Mouse (Mus musculus) intestine, embryonic 14.5 days (tissue): ENCODE results near the gene Ptrh1. TPM values are rescaled to one million over a fixed set of nuclear protein-coding genes. Genes with fewer than 3 reads are reported as not detected.
A peak's percentile ranks its signal among the peaks of the same experiment; 100 is the strongest.

Source experiments
- ATAC-seq: fragments of 200-750 bp; cut with Nextera tagmentation; replicated peaks from 2 replicates; pipeline ENCODE4 v1.8.0; 2017; ENCODE audit warnings: low read depth, moderate number of reproducible peaks, moderate TSS enrichment, moderate library complexity; ENCODE audit not compliant: low FRiP score, low TSS enrichment
- DNase-seq: peaks from one replicate; pipeline ENCODE4 v3.0.0-alpha.2; 2018; ENCODE audit warnings: low spot score
- H3K27ac ChIP-seq: fragments of 300-500 bp; sonication (generic); 2 replicates; pipeline ENCODE4 v1.5.1; 2014; ENCODE audit warnings: low read depth, mild to moderate bottlenecking, control low read depth
- H3K27me3 ChIP-seq: fragments of 300-500 bp; sonication (generic); replicated peaks from 2 replicates; pipeline ENCODE4 v1.6.1; 2014; ENCODE audit warnings: low read length, control low read depth; ENCODE audit not compliant: control insufficient read depth, insufficient read depth
- H3K36me3 ChIP-seq: fragments of 300-500 bp; sonication (generic); 2 replicates; pipeline ENCODE4 v1.6.1; 2014; ENCODE audit warnings: low read length, control low read depth; ENCODE audit not compliant: control insufficient read depth, insufficient read depth
- H3K4me1 ChIP-seq: fragments of 300-500 bp; sonication (generic); replicated peaks from 2 replicates; pipeline ENCODE4 v1.6.1; 2014; ENCODE audit warnings: low read length, control low read depth, mixed read lengths; ENCODE audit not compliant: control insufficient read depth, insufficient read depth
- H3K4me2 ChIP-seq: fragments of 300-500 bp; sonication (generic); 2 replicates; pipeline ENCODE4 v1.6.1; 2014; ENCODE audit warnings: low read length
- H3K4me3 ChIP-seq: fragments of 300-500 bp; sonication (generic); 2 replicates; pipeline ENCODE4 v1.5.1; 2014; ENCODE audit warnings: low read depth, low read length, control low read depth, mixed read lengths
- H3K9ac ChIP-seq: fragments of 300-500 bp; sonication (generic); 2 replicates; pipeline ENCODE4 v1.6.1; 2014; ENCODE audit warnings: mild to moderate bottlenecking, low read length
- H3K9me3 ChIP-seq: fragments of 300-500 bp; sonication (generic); 2 replicates; pipeline ENCODE4 v1.6.1; 2016; ENCODE audit warnings: low read length, control low read depth; ENCODE audit not compliant: control insufficient read depth
- WGBS: fragments of 180-500 bp; shearing (Covaris S2); extraction: QIAGEN DNeasy Blood & Tissue Kit; methylation state at CpG from one replicate; pipeline ENCODE4 v1.1.7; 2014; 5-methylcytosine and 5-hydroxymethylcytosine counted together
- polyA plus RNA-seq: library from polyadenylated mRNA; unstranded; fragments of >200 nt; fragmentation: Nextera tagmentation; extraction: Ambion mirVana; gene quantifications from 2 replicates; pipeline ENCODE4 v1.2.1, GENCODE M21; 2014

Gene Ptrh1
- polyA plus RNA-seq: 4.4 and 5.1 TPM in 2 replicates

- WGBS: under 1% methylated on average over 46 of the region's 46 CpGs
- H3K4me3 ChIP-seq: peak within 1 kb of the TSS; percentile 63
- DNase-seq (peak; percentile 98), ATAC-seq (peak; percentile 98)
- H3K4me2 ChIP-seq: peak within 1 kb of the TSS; percentile 82
- H3K36me3 ChIP-seq: no peaks in the 10 kb centered on the region
- no peaks in the 10 kb centered on the region for H3K9me3 ChIP-seq
- peak within 1 kb of the TSS; percentile 62 for H3K27ac ChIP-seq
- H3K4me1 ChIP-seq: peaks cover 11% of the 10 kb centered on the region
- no peaks in the 10 kb centered on the region for H3K27me3 ChIP-seq
- H3K9ac ChIP-seq: peak within 1 kb of the TSS; percentile 42
Observed at GRCm38 (mm10) chr2:32775359-32776074, at the start of gene Ptrh1, which contains the start of gene Ttc16. Gene Ptrh1 (plus strand): TSS chr2:32775786. Gene Ttc16 (minus strand): TSS chr2:32775633.

GRCm38 (mm10) chr2:32727435-32727834, 48.2 kb upstream of the Ptrh1 start:
- Histone ChIP-seq H3K27me3 (no peaks in the 10 kb centered on the region), H3K36me3 (no peaks in the 10 kb centered on the region; the same call in 1 of the 2 replicates), H3K27ac (no peak overlapping the region), H3K4me1 (peaks cover 22% of the 10 kb centered on the region), H3K4me2 (peak overlapping the region; percentile 47), H3K9ac (peak overlapping the region; percentile 43), H3K4me3 (peak overlapping the region; percentile 39), H3K9me3 (no peaks in the 10 kb centered on the region)
- WGBS: 0% methylated on average over 16 of the region's 16 CpGs
- peak; percentile 95 for ATAC-seq
- DNase-seq: peak; percentile 93

DNA sequence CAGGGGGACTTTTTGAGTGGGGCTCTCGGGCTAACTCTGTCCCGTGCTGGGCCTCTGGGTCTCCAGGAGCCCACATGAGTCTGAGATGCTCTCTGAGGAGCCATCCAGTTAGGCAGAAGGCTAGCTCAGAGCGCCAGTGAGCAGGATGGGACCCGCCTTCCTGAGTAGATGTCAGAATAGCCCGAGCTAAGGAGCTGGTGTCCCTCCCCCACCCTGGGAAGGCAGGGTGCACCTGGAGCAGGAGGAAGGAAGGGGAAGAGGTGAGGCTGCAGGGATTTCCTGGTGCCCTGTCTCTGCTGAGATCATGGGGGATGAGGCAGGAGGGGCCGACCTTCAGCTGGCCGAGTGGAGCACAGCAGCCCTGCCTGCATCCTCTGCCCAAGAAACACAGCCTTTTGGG, 47.1 kb upstream of the Ptrh1 start:
- peak overlapping the region; percentile 47 for H3K4me2 ChIP-seq
- peaks cover 26% of the 10 kb centered on the region for H3K4me1 ChIP-seq
- H3K9me3 ChIP-seq: no peaks in the 10 kb centered on the region
- 44% methylated on average over 6 of the region's 7 CpGs for WGBS
- no peaks in the 10 kb centered on the region for H3K27me3 ChIP-seq
- H3K9ac ChIP-seq: peak overlapping the region; percentile 43; the same call in 1 of the 2 replicates
- no peak for ATAC-seq
- H3K27ac ChIP-seq: no peak overlapping the region
- peak overlapping the region; percentile 39 for H3K4me3 ChIP-seq
- no peaks in the 10 kb centered on the region; the same call in 1 of the 2 replicates for H3K36me3 ChIP-seq
- no peak for DNase-seq

- Histone ChIP-seq H3K4me3 (no peak overlapping the region), H3K36me3 (no peaks in the 10 kb centered on the region; the same call in 1 of the 2 replicates), H3K9me3 (no peaks in the 10 kb centered on the region), H3K27ac (no peak overlapping the region), H3K9ac (0 out of 2 replicates have a peak overlapping the region, but pooled peaks have one; percentile 25), H3K4me2 (peak overlapping the region; percentile 47), H3K27me3 (no peaks in the 10 kb centered on the region), H3K4me1 (peaks cover 26% of the 10 kb centered on the region)
- no peak for ATAC-seq
- DNase-seq: no peak
- 62% methylated on average over 4 of the region's 4 CpGs for WGBS
Observed at GRCm38 (mm10) chr2:32729547-32729946, 46.0 kb upstream of the Ptrh1 start.

GRCm38 (mm10) chr2:32730854-32731253, 44.7 kb upstream of the Ptrh1 start:
- Histone ChIP-seq H3K9me3 (no peaks in the 10 kb centered on the region), H3K4me3 (0 out of 2 replicates have a peak overlapping the region, but pooled peaks have one; percentile 7), H3K27ac (peak overlapping the region; percentile 87), H3K9ac (peak overlapping the region; percentile 17; the same call in 1 of the 2 replicates), H3K27me3 (no peaks in the 10 kb centered on the region), H3K4me2 (peak overlapping the region; percentile 47), H3K36me3 (no peaks in the 10 kb centered on the region), H3K4me1 (peaks cover 30% of the 10 kb centered on the region)
- 9% methylated on average over 11 of the region's 11 CpGs for WGBS
- no peak for DNase-seq
- no peak for ATAC-seq

- peak overlapping the region; percentile 28 for H3K4me2 ChIP-seq
- ATAC-seq (no peak), DNase-seq (no peak)
- no peaks in the 10 kb centered on the region for H3K9me3 ChIP-seq
- H3K4me1 ChIP-seq: peaks cover 30% of the 10 kb centered on the region
- peak overlapping the region; percentile 87 for H3K27ac ChIP-seq
- 41% methylated on average over 4 of the region's 4 CpGs for WGBS
- H3K27me3 ChIP-seq: no peaks in the 10 kb centered on the region
- H3K36me3 ChIP-seq: no peaks in the 10 kb centered on the region
- no peak overlapping the region for H3K4me3 ChIP-seq
- no peak overlapping the region for H3K9ac ChIP-seq
Observed at GRCm38 (mm10) chr2:32731911-32732310, 43.7 kb upstream of the Ptrh1 start.

- Histone ChIP-seq H3K9me3 (no peaks in the 10 kb centered on the region), H3K27me3 (no peaks in the 10 kb centered on the region), H3K4me1 (peaks cover 30% of the 10 kb centered on the region), H3K9ac (no peak overlapping the region), H3K36me3 (peaks cover 4% of the 10 kb centered on the region), H3K4me2 (no peak overlapping the region), H3K4me3 (no peak overlapping the region), H3K27ac (no peak overlapping the region; the same call in 1 of the 2 replicates)
- ATAC-seq (no peak), DNase-seq (no peak)
- WGBS: 82% methylated on average over 6 of the region's 6 CpGs
Observed at GRCm38 (mm10) chr2:32732695-32733094, 42.9 kb upstream of the Ptrh1 start.

DNA sequence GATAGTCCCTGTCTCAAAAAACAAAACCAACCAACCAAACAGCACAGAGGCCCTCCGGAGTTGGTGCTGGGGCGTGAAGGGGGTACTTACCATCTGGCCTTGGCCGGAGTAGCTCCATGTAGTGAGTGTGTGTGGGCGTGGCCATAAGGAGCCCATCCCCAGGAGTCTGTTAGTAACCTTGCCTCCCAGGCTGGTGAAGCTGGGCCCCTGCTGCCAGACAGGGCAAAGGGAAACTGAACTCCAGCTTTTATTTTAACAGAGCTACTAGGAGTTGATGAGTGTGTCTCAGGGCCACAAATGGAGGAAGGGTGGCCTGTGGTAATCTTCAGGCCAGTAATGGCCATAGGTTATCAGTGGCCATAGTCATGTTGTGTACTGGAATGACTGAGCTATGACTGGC, 41.1 kb upstream of the Ptrh1 start:
- 45% methylated on average over 4 of the region's 4 CpGs for WGBS
- H3K36me3 ChIP-seq: peaks cover 4% of the 10 kb centered on the region
- ATAC-seq (no peak), DNase-seq (no peak)
- H3K4me2 ChIP-seq: no peak overlapping the region
- H3K9me3 ChIP-seq: no peaks in the 10 kb centered on the region
- no peak overlapping the region for H3K9ac ChIP-seq
- no peaks in the 10 kb centered on the region for H3K27me3 ChIP-seq
- H3K4me3 ChIP-seq: no peak overlapping the region
- H3K27ac ChIP-seq: 0 out of 2 replicates have a peak overlapping the region, but pooled peaks have one; percentile 17
- H3K4me1 ChIP-seq: peaks cover 30% of the 10 kb centered on the region
